Mouse (Mus musculus) hindbrain, embryonic 14.5 days (tissue): ENCODE results near the gene Pcdh19. TPM values are rescaled to one million over a fixed set of nuclear protein-coding genes. Genes with fewer than 3 reads are reported as not detected.
"Not testable (repeated sequence)": the region's sequence is repeated elsewhere in the genome, so short reads cannot be mapped to it uniquely, and the experiment has no call there.

Source experiments
- ATAC-seq: fragments of 200-750 bp; cut with Nextera tagmentation; 2 replicates; pipeline ENCODE4 v1.8.0; 2017; ENCODE audit warnings: moderate number of reproducible peaks, mild to moderate bottlenecking, moderate TSS enrichment, moderate library complexity; ENCODE audit not compliant: low FRiP score
- DNase-seq: peaks from one replicate; pipeline ENCODE4 v3.0.0-alpha.2; 2015; ENCODE audit warnings: low spot score
- H3K27ac ChIP-seq: fragments of 300-500 bp; sonication (generic); 2 replicates; pipeline ENCODE4 v1.5.1; 2014; ENCODE audit warnings: mild to moderate bottlenecking, moderate library complexity
- H3K27me3 ChIP-seq: fragments of 300-500 bp; sonication (generic); 2 replicates; pipeline ENCODE4 v1.6.1; 2014; ENCODE audit warnings: mild to moderate bottlenecking, low read length, mixed read lengths; ENCODE audit not compliant: control insufficient read depth, insufficient read depth
- H3K36me3 ChIP-seq: fragments of 300-500 bp; sonication (generic); replicated peaks from 2 replicates; pipeline ENCODE4 v1.6.1; 2014; ENCODE audit not compliant: control insufficient read depth, insufficient read depth
- H3K4me1 ChIP-seq: fragments of 300-500 bp; sonication (generic); replicated peaks from 2 replicates; pipeline ENCODE4 v1.6.1; 2014; ENCODE audit warnings: antibody characterized with exemption, low read length, mixed read lengths; ENCODE audit not compliant: control insufficient read depth, insufficient read depth
- H3K4me2 ChIP-seq: fragments of 300-500 bp; sonication (generic); replicated peaks from 2 replicates; pipeline ENCODE4 v1.6.1; 2014; ENCODE audit warnings: mild to moderate bottlenecking, moderate library complexity
- H3K4me3 ChIP-seq: fragments of 300-500 bp; sonication (generic); replicated peaks from 2 replicates; pipeline ENCODE4 v1.5.1; 2014; ENCODE audit warnings: mild to moderate bottlenecking, low read length
- H3K9ac ChIP-seq: fragments of 300-500 bp; sonication (generic); 2 replicates; pipeline ENCODE4 v1.6.1; 2014
- H3K9me3 ChIP-seq: fragments of 300-500 bp; sonication (generic); 2 replicates; pipeline ENCODE4 v1.6.1; 2016; ENCODE audit warnings: low read length; ENCODE audit not compliant: control insufficient read depth
- WGBS: fragments of 180-500 bp; shearing (Covaris S2); extraction: QIAGEN DNeasy Blood & Tissue Kit; methylation state at CpG from one replicate; pipeline ENCODE4 v1.1.7; 2014; 5-methylcytosine and 5-hydroxymethylcytosine counted together
- polyA plus RNA-seq: library from polyadenylated mRNA; unstranded; fragments of >200 nt; fragmentation: Nextera tagmentation; extraction: Ambion mirVana; gene quantifications from 2 replicates; pipeline ENCODE4 v1.2.1, GENCODE M21; 2014

The Pcdh19 gene
- 17.3 and 18.2 TPM in 2 replicates for polyA plus RNA-seq

DNA sequence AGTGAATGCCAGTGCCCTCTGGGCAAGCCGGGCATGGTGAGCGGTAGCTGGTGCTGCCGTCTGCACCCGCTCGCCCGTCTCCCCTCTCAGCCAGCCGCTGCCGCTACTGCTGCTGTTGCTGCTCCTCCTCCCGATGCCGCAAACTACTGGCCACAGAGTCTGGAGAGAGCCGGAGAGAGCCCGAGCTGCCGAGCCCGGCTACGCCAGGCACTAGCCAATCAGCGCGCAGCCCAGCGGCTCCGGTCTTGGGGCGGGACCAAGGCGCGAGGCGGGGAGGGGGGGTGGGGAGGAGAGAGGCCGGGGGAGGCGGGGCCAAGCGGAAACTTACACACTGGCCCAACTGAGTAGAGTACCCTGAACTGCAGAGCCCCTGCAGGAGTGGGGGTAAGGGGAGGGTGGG, at the start of gene Pcdh19:
Gene Pcdh19 (minus strand): TSS at position 148 of the 400 bp plus-strand sequence.
- Histone ChIP-seq H3K4me1 (no peaks in the 10 kb centered on the region), H3K4me3 (peak within 1 kb of the TSS; percentile 60), H3K36me3 (no peaks in the 10 kb centered on the region), H3K4me2 (peak within 1 kb of the TSS; percentile 76), H3K27ac (peak within 1 kb of the TSS; percentile 76), H3K9ac (peak within 1 kb of the TSS; percentile 67), H3K9me3 (no peaks in the 10 kb centered on the region), H3K27me3 (no peaks in the 10 kb centered on the region)
- 20% methylated on average over 16 of the region's 26 CpGs for WGBS
- DNase-seq (peak; percentile 79), ATAC-seq (peak; percentile 93)

GRCm38 (mm10) chrX:133735871-133736270, 47.1 kb upstream of the Pcdh19 start:
- 88% methylated on average over 2 of the region's 2 CpGs for WGBS
- no peak for ATAC-seq
- no peak overlapping the region for H3K4me3 ChIP-seq

DNA sequence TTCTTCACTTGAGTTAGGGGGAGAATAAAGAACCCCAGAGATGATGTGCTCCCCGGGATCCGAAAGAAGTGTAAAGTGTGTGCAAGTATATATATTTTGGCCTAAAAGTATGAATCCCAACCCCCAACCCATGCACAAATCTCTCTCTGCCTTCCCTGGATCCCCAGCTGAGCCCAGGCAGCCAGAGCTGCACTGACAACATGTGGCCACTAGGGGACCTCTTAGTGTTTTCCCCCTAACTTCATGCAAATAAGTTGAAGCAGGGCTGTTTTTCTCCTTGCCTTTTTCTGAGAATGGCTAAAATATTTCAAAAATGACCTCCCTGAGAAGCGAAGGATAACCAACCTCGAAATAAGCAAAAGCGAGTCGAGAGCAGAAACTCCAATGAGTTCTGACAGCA, 46.2 kb upstream of the Pcdh19 start:
- Histone ChIP-seq H3K9ac (no peak overlapping the region), H3K4me1 (no peaks in the 10 kb centered on the region), H3K9me3 (no peaks in the 10 kb centered on the region), H3K36me3 (no peaks in the 10 kb centered on the region), H3K27me3 (no peaks in the 10 kb centered on the region), H3K4me2 (no peak overlapping the region), H3K27ac (no peak overlapping the region), H3K4me3 (no peak overlapping the region)
- ATAC-seq (no peak), DNase-seq (no peak)
- 50% methylated on average over 6 of the region's 6 CpGs for WGBS

More at GRCm38 (mm10) chrX:133735871-133736270, 47.1 kb upstream of the Pcdh19 start:
- Histone ChIP-seq H3K9me3 (no peaks in the 10 kb centered on the region), H3K4me2 (no peak overlapping the region), H3K4me1 (no peaks in the 10 kb centered on the region), H3K27me3 (no peaks in the 10 kb centered on the region), H3K36me3 (no peaks in the 10 kb centered on the region), H3K27ac (no peak overlapping the region), H3K9ac (no peak overlapping the region)
- no peak for DNase-seq

- Histone ChIP-seq H3K4me3 (no peak overlapping the region), H3K4me1 (no peaks in the 10 kb centered on the region), H3K9me3 (no peaks in the 10 kb centered on the region), H3K9ac (no peak overlapping the region), H3K4me2 (no peak overlapping the region), H3K27me3 (no peaks in the 10 kb centered on the region), H3K27ac (no peak overlapping the region), H3K36me3 (no peaks in the 10 kb centered on the region)
- WGBS = 83% methylated on average over 3 of the region's 3 CpGs
- ATAC-seq = no peak
- DNase-seq = no peak
Measured at GRCm38 (mm10) chrX:133721517-133721916, 32.7 kb upstream of the Pcdh19 start.

GRCm38 (mm10) chrX:133710621-133711020, 21.8 kb upstream of the Pcdh19 start:
- 59% methylated on average over 2 of the region's 2 CpGs for WGBS

GRCm38 (mm10) chrX:133702902-133703301, 14.1 kb upstream of the Pcdh19 start:
- ATAC-seq = no peak
- no peak for DNase-seq
- Histone ChIP-seq H3K27me3 (no peaks in the 10 kb centered on the region), H3K27ac (no peak overlapping the region), H3K4me2 (no peak overlapping the region), H3K36me3 (no peaks in the 10 kb centered on the region), H3K4me1 (no peaks in the 10 kb centered on the region), H3K9me3 (no peaks in the 10 kb centered on the region), H3K4me3 (no peak overlapping the region), H3K9ac (no peak overlapping the region)
- WGBS = 91% methylated on average over 1 of the region's 1 CpGs

More at GRCm38 (mm10) chrX:133710621-133711020, 21.8 kb upstream of the Pcdh19 start:
- no peaks in the 10 kb centered on the region for H3K27me3 ChIP-seq
- no peak overlapping the region for H3K9ac ChIP-seq
- H3K27ac ChIP-seq = no peak overlapping the region
- no peaks in the 10 kb centered on the region for H3K36me3 ChIP-seq
- ATAC-seq (no peak), DNase-seq (no peak)
- H3K9me3 ChIP-seq = no peaks in the 10 kb centered on the region
- no peak overlapping the region for H3K4me2 ChIP-seq
- H3K4me1 ChIP-seq = no peaks in the 10 kb centered on the region
- H3K4me3 ChIP-seq = no peak overlapping the region

GRCm38 (mm10) chrX:133697871-133698270, 9.1 kb upstream of the Pcdh19 start:
- not testable (repeated sequence) for H3K4me3 ChIP-seq, H3K4me1 ChIP-seq, H3K9me3 ChIP-seq, H3K9ac ChIP-seq, H3K27ac ChIP-seq, ATAC-seq, H3K36me3 ChIP-seq, H3K4me2 ChIP-seq, DNase-seq, H3K27me3 ChIP-seq
- 85% methylated on average over 2 of the region's 4 CpGs for WGBS

DNA sequence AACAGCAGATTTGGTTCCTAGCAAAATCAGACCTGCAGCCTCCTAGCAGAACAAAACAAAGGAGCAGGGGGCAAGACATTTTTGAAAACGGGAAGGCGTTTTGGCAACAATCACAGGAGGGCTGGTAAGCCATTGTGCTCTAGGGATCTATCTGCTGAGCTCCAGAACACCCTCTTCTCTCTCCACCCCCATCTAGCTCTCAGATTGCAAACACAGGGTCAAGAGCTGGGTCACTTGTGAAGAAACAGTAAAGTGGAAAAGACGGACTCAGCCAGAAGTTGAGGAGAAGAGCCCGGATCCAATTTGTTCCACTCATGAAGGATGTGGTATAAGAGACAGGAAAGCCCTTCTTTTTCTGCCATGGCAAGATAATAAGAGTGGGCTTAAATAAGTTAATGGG, 7.7 kb upstream of the Pcdh19 start:
- 24% methylated on average over 4 of the region's 4 CpGs for WGBS
- Histone ChIP-seq H3K9ac (no peak overlapping the region), H3K36me3 (no peaks in the 10 kb centered on the region), H3K9me3 (no peaks in the 10 kb centered on the region), H3K27me3 (no peaks in the 10 kb centered on the region), H3K27ac (no peak overlapping the region), H3K4me3 (no peak overlapping the region), H3K4me1 (no peaks in the 10 kb centered on the region), H3K4me2 (no peak overlapping the region)
- ATAC-seq (no peak), DNase-seq (no peak)

DNA sequence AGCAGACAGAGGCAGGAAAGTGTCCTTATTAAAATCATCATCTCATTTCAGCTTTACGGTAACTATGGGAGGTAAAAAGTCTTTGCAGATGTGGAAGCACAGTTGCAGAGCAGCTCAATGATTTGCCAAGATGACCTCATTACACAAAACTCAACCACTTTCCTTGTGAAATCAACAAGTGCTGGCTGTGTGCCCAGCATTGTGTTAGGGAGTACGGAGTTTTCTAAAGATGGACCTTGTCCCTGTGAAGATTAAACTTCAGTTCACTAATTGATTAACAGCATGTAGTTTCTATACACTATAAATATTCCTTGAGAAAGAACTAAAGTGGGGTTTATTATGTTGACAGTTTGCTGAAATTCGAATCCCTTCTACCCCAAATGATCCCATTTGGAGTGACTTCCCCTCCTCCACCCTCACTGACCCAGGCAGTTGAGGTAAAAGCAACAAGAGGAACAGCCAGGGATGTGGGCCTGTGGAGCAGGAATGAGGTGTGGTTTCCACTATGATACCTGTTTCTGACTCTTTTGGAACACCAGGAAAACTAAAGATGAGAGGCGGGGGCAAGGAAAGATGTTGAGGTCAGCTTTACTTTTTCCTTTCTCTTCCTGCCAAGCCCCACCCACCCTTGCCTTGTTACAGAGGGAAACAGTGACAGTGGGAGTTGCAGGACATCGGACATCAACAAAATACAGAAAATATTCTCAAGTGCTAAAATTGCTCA, 4.4 kb upstream of the Pcdh19 start:
- no peaks in the 10 kb centered on the region for H3K36me3 ChIP-seq
- WGBS = 78% methylated on average over 5 of the region's 5 CpGs

More for the DNA sequence above, 4.4 kb upstream of the Pcdh19 start:
- Histone ChIP-seq H3K27ac (no peak overlapping the region), H3K4me3 (no peak overlapping the region), H3K4me2 (no peak overlapping the region), H3K9ac (no peak overlapping the region), H3K27me3 (no peaks in the 10 kb centered on the region), H3K9me3 (no peaks in the 10 kb centered on the region), H3K4me1 (no peaks in the 10 kb centered on the region)
- DNase-seq (no peak), ATAC-seq (no peak)
